Mouse (Mus musculus): ENCODE measurements around the gene Ergic1. TPM values are rescaled to one million over a fixed set of nuclear protein-coding genes. Genes with fewer than 3 reads are reported as not detected.

Ergic1 gene
- total and polyA plus RNA-seq, 2 experiments from 2014 or later: 50.8 to 152 TPM

DNA sequence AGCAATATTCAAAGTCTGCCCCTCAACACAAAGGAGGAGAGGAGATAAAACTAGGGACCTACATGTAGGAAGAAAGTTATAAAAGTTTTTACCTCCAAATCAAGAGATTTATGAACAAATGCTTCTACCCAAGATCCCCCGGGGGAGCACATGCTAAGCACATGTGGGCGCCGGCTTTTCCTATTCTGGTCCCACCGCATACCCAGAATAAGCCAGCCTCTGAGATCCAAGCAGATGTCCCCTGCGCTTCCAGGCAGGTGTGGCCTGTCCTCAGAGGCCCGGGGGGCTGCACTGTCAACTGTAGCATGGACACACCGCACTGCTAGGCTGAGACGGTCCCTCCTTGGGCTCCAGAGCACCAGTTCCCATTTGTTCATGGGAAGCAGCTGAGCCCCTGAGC lies 82.2 kb downstream of the Ergic1 start:
- Histone ChIP-seq H3K27me3 (ENCODE audit: control insufficient read depth, insufficient read depth, low read length) (no peaks in the 10 kb centered on the region), H3K27ac (ENCODE audit: low read depth) (no peak overlapping the region), H3K4me3 (ENCODE audit: low read depth, low read length) (no peak overlapping the region), H3K4me2 (ENCODE audit: low read depth, low read length) (no peak overlapping the region), H3K9me3 (replicated peaks; ENCODE audit: control insufficient read depth, low read length) (no peaks in the 10 kb centered on the region), H3K9ac (replicated peaks; ENCODE audit: low read depth, low read length) (no peak overlapping the region), H3K36me3 (replicated peaks; ENCODE audit: control insufficient read depth, insufficient read depth, low read length) (peaks cover 53% of the 10 kb centered on the region), H3K4me1 (ENCODE audit: control insufficient read depth, insufficient read depth) (0 out of 2 replicates have a peak, but pooled peaks cover 6% of the 10 kb centered on the region)
- WGBS: 95% methylated on average over 8 of the region's 8 CpGs
- no peak for TF ChIP-seq CTCF (IDR thresholded peaks at IDR 0.05; ENCODE audit: low read depth)
- no peak for TF ChIP-seq EP300 (IDR thresholded peaks at IDR 0.05; ENCODE audit: low read depth)
- DNase-seq (ENCODE audit: low spot score): no peak
- ATAC-seq (ENCODE audit: insufficient read depth, low read depth): no peak

DNA sequence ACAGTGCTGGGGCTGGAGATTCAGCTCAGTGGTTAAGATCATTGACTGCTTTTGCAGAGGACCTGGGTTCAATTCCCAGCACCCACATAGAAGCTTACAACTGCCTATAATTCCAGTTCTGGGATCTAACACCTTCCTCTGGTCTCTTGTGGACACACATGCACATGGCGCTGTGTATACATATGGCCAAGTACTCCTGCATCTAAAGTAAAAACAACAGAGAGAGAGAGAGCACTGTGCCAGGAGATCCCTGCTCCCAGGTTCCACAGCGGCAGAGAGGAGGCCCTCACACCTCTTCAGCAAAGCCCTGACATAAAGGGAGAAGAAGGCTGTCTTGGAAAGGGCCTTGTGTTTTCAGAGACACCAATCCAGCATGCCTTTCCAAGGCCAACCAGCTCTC lies 82.7 kb downstream of the Ergic1 start:
- TF ChIP-seq EP300 (IDR thresholded peaks at IDR 0.05; ENCODE audit: low read depth) (no peak), CTCF (IDR thresholded peaks at IDR 0.05; ENCODE audit: low read depth) (no peak)
- Histone ChIP-seq H3K4me3 (ENCODE audit: low read depth, low read length) (no peak overlapping the region), H3K4me1 (ENCODE audit: control insufficient read depth, insufficient read depth) (0 out of 2 replicates have a peak, but pooled peaks cover 6% of the 10 kb centered on the region), H3K9me3 (replicated peaks; ENCODE audit: control insufficient read depth, low read length) (no peaks in the 10 kb centered on the region), H3K27me3 (ENCODE audit: control insufficient read depth, insufficient read depth, low read length) (no peaks in the 10 kb centered on the region), H3K27ac (ENCODE audit: low read depth) (no peak overlapping the region), H3K36me3 (replicated peaks; ENCODE audit: control insufficient read depth, insufficient read depth, low read length) (peaks cover 51% of the 10 kb centered on the region), H3K9ac (replicated peaks; ENCODE audit: low read depth, low read length) (no peak overlapping the region), H3K4me2 (ENCODE audit: low read depth, low read length) (no peak overlapping the region)
- WGBS: 89% methylated on average over 2 of the region's 2 CpGs
- ATAC-seq (ENCODE audit: insufficient read depth, low read depth) (no peak), DNase-seq (ENCODE audit: low spot score) (no peak)

DNA sequence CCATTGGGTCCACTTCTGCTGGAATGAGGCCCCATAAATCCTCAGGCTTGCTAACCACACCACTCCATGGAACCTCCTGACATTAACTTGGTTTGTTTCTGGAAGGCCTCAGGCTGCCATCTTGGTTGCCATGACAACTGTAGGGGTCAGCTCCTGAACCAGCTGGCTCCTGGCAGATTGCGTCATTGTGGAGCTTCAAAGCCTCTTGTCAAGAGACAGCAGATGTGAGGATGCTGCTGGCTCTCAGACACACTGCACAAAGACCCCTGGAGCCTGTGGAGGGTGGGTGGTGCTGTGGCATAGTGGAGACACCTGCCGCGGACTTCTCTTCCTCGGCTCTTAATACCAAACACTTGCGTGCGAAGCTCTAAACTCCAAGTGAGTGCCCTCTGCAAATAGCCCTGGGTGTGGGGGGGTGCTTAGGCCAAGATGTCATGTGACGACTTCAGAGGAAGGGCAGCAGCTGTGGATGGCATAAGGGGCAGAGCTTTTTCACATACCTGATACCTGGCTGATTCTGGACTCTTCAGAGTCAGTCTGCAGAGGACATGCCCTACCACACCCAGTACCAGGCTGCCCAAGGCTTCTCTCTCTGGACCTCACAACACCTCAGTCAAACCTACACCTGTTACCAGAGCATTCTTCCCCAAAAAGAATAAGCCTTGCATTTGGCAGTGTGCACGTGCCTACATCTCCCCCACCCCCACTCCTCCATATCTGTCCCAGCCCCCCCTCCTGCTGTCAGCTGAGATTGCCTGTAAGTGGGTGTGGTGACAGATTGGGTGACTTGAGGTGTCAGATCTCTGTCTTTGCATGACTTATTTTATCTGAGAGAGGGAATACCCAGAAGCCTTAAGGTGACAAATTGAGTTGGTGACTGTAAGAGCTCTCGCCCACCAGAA lies 83.5 kb downstream of the Ergic1 start:
- 63% methylated on average over 9 of the region's 9 CpGs for WGBS
- no peaks in the 10 kb centered on the region for H3K27me3 ChIP-seq (ENCODE audit: control insufficient read depth, insufficient read depth, low read length)
- H3K27ac ChIP-seq (ENCODE audit: low read depth): peak overlapping the region; percentile 27; the same call in 1 of the 2 replicates
- H3K9me3 ChIP-seq (replicated peaks; ENCODE audit: control insufficient read depth, low read length): no peaks in the 10 kb centered on the region
- TF ChIP-seq CTCF (IDR thresholded peaks at IDR 0.05; ENCODE audit: low read depth) (no peak), EP300 (IDR thresholded peaks at IDR 0.05; ENCODE audit: low read depth) (0 out of 2 replicates have a peak, but pooled peaks have one; percentile 50)
- no peak overlapping the region for H3K4me2 ChIP-seq (ENCODE audit: low read depth, low read length)
- DNase-seq (ENCODE audit: low spot score) (peak; percentile 39), ATAC-seq (ENCODE audit: insufficient read depth, low read depth) (peak; percentile 34)
- peaks cover 44% of the 10 kb centered on the region for H3K36me3 ChIP-seq (replicated peaks; ENCODE audit: control insufficient read depth, insufficient read depth, low read length)
- H3K4me1 ChIP-seq (ENCODE audit: control insufficient read depth, insufficient read depth): 0 out of 2 replicates have a peak, but pooled peaks cover 6% of the 10 kb centered on the region
- no peak overlapping the region for H3K9ac ChIP-seq (replicated peaks; ENCODE audit: low read depth, low read length)
- H3K4me3 ChIP-seq (ENCODE audit: low read depth, low read length): no peak overlapping the region

- Histone ChIP-seq H3K4me2 (ENCODE audit: low read depth, low read length) (no peak overlapping the region), H3K4me1 (ENCODE audit: control insufficient read depth, insufficient read depth) (0 out of 2 replicates have a peak, but pooled peaks cover 6% of the 10 kb centered on the region), H3K4me3 (ENCODE audit: low read depth, low read length) (no peak overlapping the region), H3K36me3 (replicated peaks; ENCODE audit: control insufficient read depth, insufficient read depth, low read length) (peaks cover 41% of the 10 kb centered on the region), H3K9me3 (replicated peaks; ENCODE audit: control insufficient read depth, low read length) (no peaks in the 10 kb centered on the region), H3K27me3 (ENCODE audit: control insufficient read depth, insufficient read depth, low read length) (no peaks in the 10 kb centered on the region), H3K27ac (ENCODE audit: low read depth) (peak overlapping the region; percentile 27; the same call in 1 of the 2 replicates), H3K9ac (replicated peaks; ENCODE audit: low read depth, low read length) (no peak overlapping the region)
- DNase-seq (ENCODE audit: low spot score) (peak; percentile 65), ATAC-seq (ENCODE audit: insufficient read depth, low read depth) (peak; percentile 62)
- WGBS: 37% methylated on average over 8 of the region's 8 CpGs
- no peak for TF ChIP-seq CTCF (IDR thresholded peaks at IDR 0.05; ENCODE audit: low read depth)
- TF ChIP-seq EP300 (IDR thresholded peaks at IDR 0.05; ENCODE audit: low read depth): no peak; the same call in 1 of the 2 replicates
These were observed 84.1 kb downstream of the Ergic1 start for GRCm38 (mm10) chr17:26645411-26645854.

GRCm38 (mm10) chr17:26647283-26647682 lies 86.0 kb downstream of the Ergic1 start:
- no peak overlapping the region for H3K4me3 ChIP-seq (ENCODE audit: low read depth, low read length)

More at GRCm38 (mm10) chr17:26647283-26647682, 86.0 kb downstream of the Ergic1 start:
- H3K4me1 ChIP-seq (ENCODE audit: control insufficient read depth, insufficient read depth): 0 out of 2 replicates have a peak, but pooled peaks cover 6% of the 10 kb centered on the region
- TF ChIP-seq EP300 (IDR thresholded peaks at IDR 0.05; ENCODE audit: low read depth): no peak
- TF ChIP-seq CTCF (IDR thresholded peaks at IDR 0.05; ENCODE audit: low read depth): no peak
- peaks cover 32% of the 10 kb centered on the region for H3K36me3 ChIP-seq (replicated peaks; ENCODE audit: control insufficient read depth, insufficient read depth, low read length)
- WGBS: 42% methylated on average over 13 of the region's 13 CpGs
- DNase-seq (ENCODE audit: low spot score) (no peak), ATAC-seq (ENCODE audit: insufficient read depth, low read depth) (peak; percentile 13; the same call in 1 of the 2 replicates)
- H3K9me3 ChIP-seq (replicated peaks; ENCODE audit: control insufficient read depth, low read length): no peaks in the 10 kb centered on the region
- H3K4me2 ChIP-seq (ENCODE audit: low read depth, low read length): no peak overlapping the region
- H3K27me3 ChIP-seq (ENCODE audit: control insufficient read depth, insufficient read depth, low read length): no peaks in the 10 kb centered on the region
- H3K27ac ChIP-seq (ENCODE audit: low read depth): peak overlapping the region; percentile 39; the same call in 1 of the 2 replicates
- H3K9ac ChIP-seq (replicated peaks; ENCODE audit: low read depth, low read length): no peak overlapping the region
